Mouse (Mus musculus) MEL (cell line): ENCODE data around the gene Esrrb. TPM values are rescaled to one million over a fixed set of nuclear protein-coding genes. Genes with fewer than 3 reads are reported as not detected.

Experiments used
- DNase-seq: peaks from one replicate; pipeline ENCODE4 v3.0.0; 2011; ENCODE audit warnings: low read depth, low spot score
- H3K27ac ChIP-seq: 2 replicates; pipeline ENCODE4 v1.5.1; 2012; ENCODE audit warnings: low read depth, mild to moderate bottlenecking, control low read depth, low read length, moderate library complexity; ENCODE audit not compliant: control insufficient read depth
- H3K27me3 ChIP-seq, 2 experiments: fragments of 150-350 bp in 1 of 2; sonication (generic) in 1 of 2; 2 replicates each; pipeline ENCODE4 v1.6.1; 2012; ENCODE audit warnings: low read length in 2 of 2, mild to moderate bottlenecking in 2 of 2, improper control_type of control experiment in 1 of 2, moderate library complexity in 1 of 2; ENCODE audit not compliant: insufficient read depth in 2 of 2, control insufficient read depth in 1 of 2
- H3K36me3 ChIP-seq, 2 experiments: 2 replicates each; pipeline ENCODE4 v1.6.1; 2012 to 2014; ENCODE audit warnings: low read length in 2 of 2, improper control_type of control experiment in 1 of 2, inconsistent platforms in 1 of 2, mild to moderate bottlenecking in 1 of 2; ENCODE audit not compliant: insufficient read depth in 2 of 2, control insufficient read depth in 1 of 2
- H3K4me1 ChIP-seq, 2 experiments: fragments of 150-350 bp in 1 of 2; sonication (generic) in 1 of 2; 2 replicates each; pipeline ENCODE4 v1.6.1; 2012; ENCODE audit warnings: low read length in 2 of 2, improper control_type of control experiment in 1 of 2, mild to moderate bottlenecking in 1 of 2; ENCODE audit not compliant: insufficient read depth in 2 of 2, control insufficient read depth in 1 of 2
- H3K4me3 ChIP-seq, 2 experiments: fragments of 150-350 bp in 1 of 2; sonication (generic) in 1 of 2; 2 replicates each; pipeline ENCODE4 v1.5.1; 2012; ENCODE audit warnings: low read depth in 2 of 2, low read length in 2 of 2, mild to moderate bottlenecking in 2 of 2, moderate library complexity in 2 of 2, control low read depth in 1 of 2, improper control_type of control experiment in 1 of 2; ENCODE audit not compliant: control insufficient read depth in 1 of 2, insufficient read depth in 1 of 2
- H3K79me2 ChIP-seq: 2 replicates; pipeline ENCODE4 v1.6.1; 2012; ENCODE audit warnings: mild to moderate bottlenecking, low read length, moderate library complexity; ENCODE audit not compliant: control insufficient read depth, poor library complexity, insufficient read depth
- H3K9ac ChIP-seq: 2 replicates; pipeline ENCODE4 v1.6.1; 2012; ENCODE audit warnings: low read depth, mild to moderate bottlenecking, control low read depth, low read length, moderate library complexity; ENCODE audit not compliant: control insufficient read depth, poor library complexity, severe bottlenecking
- H3K9me3 ChIP-seq: fragments of 150-350 bp; sonication (generic); replicated peaks from 2 replicates; pipeline ENCODE4 v1.6.1; 2012; ENCODE audit warnings: mild to moderate bottlenecking, low read length, improper control_type of control experiment, moderate library complexity; ENCODE audit not compliant: insufficient read depth
- BHLHE40 ChIP-seq: IDR thresholded peaks from 2 replicates; pipeline ENCODE4 v1.6.1; 2012; ENCODE audit warnings: low read depth, mild to moderate bottlenecking, inconsistent platforms, low read length, improper control_type of control experiment, borderline replicate concordance
- CHD1 ChIP-seq: IDR thresholded peaks from 2 replicates; pipeline ENCODE4 v1.6.1; 2012; ENCODE audit warnings: low read depth, mild to moderate bottlenecking, inconsistent platforms, low read length, improper control_type of control experiment
- CHD2 ChIP-seq: IDR thresholded peaks from 2 replicates; pipeline ENCODE4 v1.6.1; 2011; ENCODE audit warnings: low read length, improper control_type of control experiment
- CTCF ChIP-seq, 3 experiments: IDR thresholded peaks in 2 of 3; conservative IDR thresholded peaks in 1 of 3; 2 replicates each; pipeline ENCODE4 v1.5.1; 2011 to 2012; ENCODE audit warnings: low read length in 3 of 3, low read depth in 2 of 3, mild to moderate bottlenecking in 2 of 3, improper control_type of control experiment in 1 of 3, inconsistent platforms in 1 of 3, mixed read lengths in 1 of 3, moderate library complexity in 1 of 3; ENCODE audit not compliant: control insufficient read depth in 1 of 3, insufficient read depth in 1 of 3, poor library complexity in 1 of 3, severe bottlenecking in 1 of 3
- E2F4 ChIP-seq: IDR thresholded peaks from 2 replicates; pipeline ENCODE4 v1.6.1; 2011; ENCODE audit warnings: low read depth, low read length, improper control_type of control experiment, borderline replicate concordance
- EP300 ChIP-seq, 2 experiments: IDR thresholded peaks; 2 replicates each; pipeline ENCODE4 v1.6.1; 2011; ENCODE audit warnings: improper control_type of control experiment in 2 of 2, low read length in 2 of 2, low read depth in 1 of 2, mild to moderate bottlenecking in 1 of 2
- ETS1 ChIP-seq: IDR thresholded peaks from 2 replicates; pipeline ENCODE4 v1.6.1; 2012; ENCODE audit warnings: low read depth, mild to moderate bottlenecking, inconsistent platforms, low read length, improper control_type of control experiment, moderate library complexity
- KAT2A ChIP-seq: conservative IDR thresholded peaks from 2 replicates; pipeline ENCODE4 v1.6.1; 2012; ENCODE audit warnings: low read depth, low read length, improper control_type of control experiment, inconsistent platforms
- MAX ChIP-seq: IDR thresholded peaks from 2 replicates; pipeline ENCODE4 v1.6.1; 2011; ENCODE audit warnings: low read length, improper control_type of control experiment
- MEF2A ChIP-seq: IDR thresholded peaks from 2 replicates; pipeline ENCODE4 v1.6.1; 2014; ENCODE audit warnings: low read depth, mild to moderate bottlenecking, inconsistent platforms, low read length, improper control_type of control experiment; ENCODE audit not compliant: poor library complexity, insufficient replicate concordance, severe bottlenecking; ENCODE audit errors: extremely low read depth
- RAD21 ChIP-seq: IDR thresholded peaks from 2 replicates; pipeline ENCODE4 v1.6.1; 2011; ENCODE audit warnings: mild to moderate bottlenecking, low read depth, low read length, improper control_type of control experiment
- SIN3A ChIP-seq: IDR thresholded peaks from 2 replicates; pipeline ENCODE4 v1.6.1; 2012; ENCODE audit warnings: low read length, improper control_type of control experiment, inconsistent platforms
- TBP ChIP-seq: IDR thresholded peaks from 2 replicates; pipeline ENCODE4 v1.8.0; 2011; ENCODE audit warnings: low read depth, low read length, improper control_type of control experiment
- USF1 ChIP-seq: IDR thresholded peaks from 2 replicates; pipeline ENCODE4 v1.6.1; 2014; ENCODE audit warnings: low read depth, mild to moderate bottlenecking, inconsistent platforms, low read length, improper control_type of control experiment, moderate library complexity
- USF2 ChIP-seq, 2 experiments: IDR thresholded peaks; 2 replicates each; pipeline ENCODE4 v1.6.1; 2011 to 2012; ENCODE audit warnings: improper control_type of control experiment in 2 of 2, low read length in 2 of 2, borderline replicate concordance in 1 of 2, inconsistent platforms in 1 of 2, low read depth in 1 of 2, mild to moderate bottlenecking in 1 of 2; ENCODE audit not compliant: insufficient read depth in 1 of 2
- ZMIZ1 ChIP-seq: IDR thresholded peaks from 2 replicates; pipeline ENCODE4 v1.6.1; 2012; ENCODE audit warnings: low read depth, mild to moderate bottlenecking, inconsistent platforms, low read length, improper control_type of control experiment, moderate library complexity
- polyA plus RNA-seq, 2 experiments: library from polyadenylated mRNA; stranded (reverse) in 1 of 2; unstranded in 1 of 2; fragments of >175 nt in 1 of 2; fragments of >200 nt in 1 of 2; gene quantifications; 2 replicates each; pipeline versions ENCODE4 v1.2.1 to v1.2.4; 2012; ENCODE audit warnings: low replicate concordance in 2 of 2, low read depth in 1 of 2; ENCODE audit not compliant: insufficient read length in 2 of 2, insufficient read depth in 1 of 2, missing spikeins in 1 of 2
- total RNA-seq: library from RNA; depleted of rRNA; stranded (reverse); fragments of 300-350 nt; gene quantifications from 2 replicates; pipeline ENCODE4 v1.2.3, GENCODE M21; 2012

The Esrrb gene
- total and polyA plus RNA-seq, 3 experiments = not detected

- no peak overlapping the region for H3K4me3 ChIP-seq
- no peaks in the 10 kb centered on the region for H3K27me3 ChIP-seq
- DNase-seq = no peak
- TF ChIP-seq RAD21 (no peak), CHD2 (no peak), MAX (no peak), CHD1 (no peak), EP300 (IDR thresholded peaks at IDR 0.05; ENCODE audit: low read depth in 1 of 2, low read length in 2 of 2) (no peak), KAT2A (no peak), SIN3A (no peak), USF1 (no peak), ZMIZ1 (no peak), TBP (no peak), BHLHE40 (no peak), E2F4 (no peak), CTCF (IDR thresholded peaks at IDR 0.05 in 2 of 3, conservative IDR thresholded peaks at IDR 0.05 in 1 of 3; ENCODE audit: control insufficient read depth in 1 of 3, insufficient read depth in 1 of 3, low read depth in 2 of 3, low read length in 3 of 3, poor library complexity in 1 of 3, severe bottlenecking in 1 of 3) (no peak), ETS1 (no peak), USF2 (IDR thresholded peaks at IDR 0.05; ENCODE audit: borderline replicate concordance in 1 of 2, insufficient read depth in 1 of 2, low read depth in 1 of 2, low read length in 2 of 2) (no peak), MEF2A (no peak)
- no peaks in the 10 kb centered on the region for H3K36me3 ChIP-seq
- H3K27ac ChIP-seq = no peak overlapping the region
- H3K9ac ChIP-seq = no peak overlapping the region
- no peaks in the 10 kb centered on the region for H3K9me3 ChIP-seq
- no peaks in the 10 kb centered on the region for H3K79me2 ChIP-seq
- no peaks in the 10 kb centered on the region for H3K4me1 ChIP-seq
Observed at GRCm38 (mm10) chr12:86462742-86463470, 102.0 kb downstream of the Esrrb start.

- Histone ChIP-seq H3K79me2 (no peaks in the 10 kb centered on the region), H3K9me3 (no peaks in the 10 kb centered on the region), H3K27ac (no peak overlapping the region)
- TF ChIP-seq TBP = no peak
- TF ChIP-seq, all 39 proteins: peak for 0
- Histone ChIP-seq H3K4me3 (no peak overlapping the region), H3K9ac (no peak overlapping the region), H3K4me1 (no peaks in the 10 kb centered on the region), H3K36me3 (no peaks in the 10 kb centered on the region), H3K27me3 (no peaks in the 10 kb centered on the region)
- DNase-seq = no peak
Observed at GRCm38 (mm10) chr12:86464385-86464784, 103.5 kb downstream of the Esrrb start.
